Mouse (Mus musculus): ENCODE results near the gene Tspo2. TPM values are rescaled to one million over a fixed set of nuclear protein-coding genes. Genes with fewer than 3 reads are reported as not detected.

Tspo2 gene
- polyA plus RNA-seq (2015; fragmentation: Nextera tagmentation; extraction: Ambion mirVana) = 0.31 and 2.8 TPM in 2 replicates

DNA sequence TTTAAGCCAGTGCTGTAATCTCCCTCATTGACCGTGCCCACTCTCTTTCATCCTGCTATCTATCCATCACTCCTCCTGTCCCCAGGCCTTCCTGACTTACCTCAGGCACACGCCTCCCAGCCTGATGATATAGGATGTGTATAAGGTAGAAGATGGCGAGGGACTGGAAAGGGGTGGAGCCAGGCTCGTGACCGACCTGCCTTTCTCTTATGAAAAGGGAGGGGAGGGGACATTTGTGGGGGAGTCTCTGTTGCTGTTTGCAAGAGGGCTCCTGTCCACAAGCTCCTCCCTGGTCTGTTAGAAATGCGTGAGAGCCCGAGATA lies at the start of gene Tspo2:
TSS of gene Tspo2 (minus strand) at position 170 of the 323 bp plus-strand sequence.

DNA sequence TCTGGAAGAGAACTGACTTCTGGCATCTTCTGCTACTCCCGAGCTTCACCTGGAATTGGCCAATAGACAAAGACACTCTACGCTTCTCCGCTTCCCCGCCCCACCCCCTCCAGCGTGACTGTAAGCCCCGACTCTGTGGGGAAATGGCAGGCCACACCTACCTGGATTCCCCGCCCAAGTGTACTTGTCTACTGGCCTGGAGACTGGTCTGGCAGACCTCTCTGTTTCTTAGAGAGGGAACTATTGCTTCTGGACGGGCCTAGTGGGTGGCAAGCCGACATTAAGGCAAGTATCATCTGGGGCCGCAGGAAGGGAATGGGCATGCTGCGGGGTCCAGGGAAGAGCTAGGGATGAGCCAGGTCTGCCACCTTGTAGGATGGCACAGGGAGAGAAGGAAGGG lies 3.4 kb upstream of the Tspo2 start, which contains the start of gene Unc5cl:
TSS of gene Unc5cl (plus strand) at position 214 of the 400 bp plus-strand sequence.

DNA sequence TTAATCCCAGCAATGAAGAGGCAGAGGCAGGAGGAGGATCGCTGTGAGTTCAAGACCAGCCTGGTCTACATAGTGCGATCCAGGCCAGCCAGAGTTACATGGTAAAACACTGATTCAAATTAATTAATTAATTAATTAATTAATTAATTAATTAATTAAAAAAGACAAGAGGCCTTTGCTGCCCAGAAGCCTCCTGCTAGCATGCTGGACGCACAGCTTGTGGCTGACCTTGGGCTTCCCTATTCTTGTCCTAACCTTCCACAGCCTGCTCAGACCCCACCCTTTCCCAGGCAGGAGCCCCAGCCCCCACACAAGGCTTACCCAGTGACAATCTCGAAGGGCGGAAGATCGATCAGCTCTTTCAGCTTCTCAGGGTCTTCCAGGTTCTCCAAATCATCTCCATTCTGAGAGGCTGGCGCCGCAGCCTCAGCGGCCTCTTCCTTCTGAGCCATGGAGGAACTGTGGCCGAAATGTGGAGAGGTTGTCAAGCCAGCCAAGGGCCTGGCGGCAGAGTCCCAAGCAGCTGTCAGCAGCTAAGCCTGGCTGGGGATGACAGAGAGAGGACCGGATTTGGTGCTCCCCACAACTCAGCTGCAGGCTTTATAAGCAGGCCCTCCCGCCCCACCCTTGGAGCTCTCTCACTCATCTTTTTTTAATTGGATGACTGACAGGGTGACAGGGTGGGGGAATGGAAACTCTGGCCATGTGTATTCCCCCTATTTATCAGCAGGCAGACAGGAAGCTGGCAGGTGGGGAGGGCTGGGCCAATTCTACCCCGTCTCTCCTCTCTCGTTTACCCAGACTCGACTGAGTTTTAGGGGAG lies 19.0 kb downstream of the Tspo2 start, which contains the start of gene Apobec2:
TSS of gene Apobec2 (minus strand) at position 773 of the 823 bp plus-strand sequence.

DNA sequence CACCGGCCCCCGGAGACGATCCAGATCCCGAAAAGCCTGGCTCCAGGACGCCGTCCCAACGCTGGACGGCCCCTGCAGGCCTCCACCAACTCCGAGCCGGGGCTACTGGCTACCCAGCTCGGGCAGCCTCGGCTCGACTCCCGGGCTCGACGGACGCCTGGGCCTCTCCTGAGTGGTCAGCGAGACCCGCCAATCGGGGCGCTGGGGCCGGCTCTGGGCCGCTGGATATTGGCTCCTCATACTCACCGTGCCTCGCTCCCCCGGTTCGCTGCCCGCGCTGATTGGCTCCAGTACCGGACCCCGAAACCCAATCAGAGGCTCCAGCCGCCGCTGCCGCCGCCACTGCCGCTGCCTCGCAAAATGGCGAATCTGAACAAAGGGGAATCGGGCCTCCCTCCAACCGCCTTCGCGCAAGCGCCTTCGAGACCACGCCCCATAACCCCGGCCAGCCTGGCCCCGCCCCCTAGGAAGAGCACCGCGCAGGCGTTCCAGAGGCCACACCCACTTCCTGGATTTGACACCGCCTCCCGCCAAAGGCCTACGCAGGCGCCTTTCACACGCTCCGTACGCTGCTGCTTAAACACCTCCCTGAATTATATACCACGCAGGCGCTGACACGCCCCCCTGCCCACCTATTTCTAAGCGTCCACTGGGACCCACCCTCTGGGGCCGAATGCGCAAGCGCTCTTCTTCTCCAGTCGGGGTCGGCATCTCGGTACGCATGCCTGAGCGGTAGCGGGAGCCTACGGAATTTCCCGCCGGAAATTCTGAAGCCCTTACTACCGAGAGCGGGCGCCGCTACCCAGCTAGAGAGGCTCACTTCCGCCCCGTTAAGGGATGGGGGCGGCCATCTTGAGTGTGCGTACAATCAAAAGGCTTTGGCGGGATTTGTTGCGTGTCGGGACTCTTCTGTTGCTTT lies 41.7 kb downstream of the Tspo2 start, which contains the start of the genes Nfya and Oard1:
TSS of gene Nfya (minus strand) at position 527 of the 919 bp plus-strand sequence.
TSS of gene Oard1 (plus strand) at position 635 of the 919 bp plus-strand sequence.

Other genes with a start within 250 kb of the Tspo2 start
- gene Trem1, start 218.8 kb downstream of the Tspo2 start, polyA plus RNA-seq (2015; fragmentation: Nextera tagmentation; extraction: Ambion mirVana) = 0.49 and 6.2 TPM in 2 replicates
- gene Trem3, start 203.7 kb downstream of the Tspo2 start, polyA plus RNA-seq (2015; fragmentation: Nextera tagmentation; extraction: Ambion mirVana) = 0.17 and 1.5 TPM in 2 replicates
- gene Treml4, start 187.2 kb downstream of the Tspo2 start, polyA plus RNA-seq (2015; fragmentation: Nextera tagmentation; extraction: Ambion mirVana) = 0.18 TPM in 1 of 2 replicates, not detected in the other
- gene Treml2, start 152.0 kb downstream of the Tspo2 start, polyA plus RNA-seq (2015; fragmentation: Nextera tagmentation; extraction: Ambion mirVana) = 0.06 and 0.10 TPM in 2 replicates
- 0.40 and 1.8 TPM in 2 replicates for gene B430306N03Rik, start 135.4 kb downstream of the Tspo2 start, polyA plus RNA-seq (2015; fragmentation: Nextera tagmentation; extraction: Ambion mirVana)
- gene Trem2, start 105.1 kb downstream of the Tspo2 start, polyA plus RNA-seq (2015; fragmentation: Nextera tagmentation; extraction: Ambion mirVana) = 4.4 and 8.9 TPM in 2 replicates
- 0.34 and 2.5 TPM in 2 replicates for gene Treml1, start 91.6 kb downstream of the Tspo2 start, polyA plus RNA-seq (2015; fragmentation: Nextera tagmentation; extraction: Ambion mirVana)
- gene Nfya, start 41.6 kb downstream of the Tspo2 start, polyA plus RNA-seq (2015; fragmentation: Nextera tagmentation; extraction: Ambion mirVana) = 3.5 and 5.3 TPM in 2 replicates
- 31.9 and 33.2 TPM in 2 replicates for gene Oard1, start 41.5 kb downstream of the Tspo2 start, polyA plus RNA-seq (2015; fragmentation: Nextera tagmentation; extraction: Ambion mirVana)
- 3.4 and 4.5 TPM in 2 replicates for gene Apobec2, start 18.6 kb downstream of the Tspo2 start, polyA plus RNA-seq (2015; fragmentation: Nextera tagmentation; extraction: Ambion mirVana)
- 0.07 TPM in 1 of 2 replicates, not detected in the other for gene Unc5cl, start 3.4 kb upstream of the Tspo2 start, polyA plus RNA-seq (2015; fragmentation: Nextera tagmentation; extraction: Ambion mirVana)

Data from urinary bladder, postnatal 0 days (tissue).